Mouse (Mus musculus) lung, adult 2 months (tissue): ENCODE measurements around the gene Fscn1.

Experiments used
- CTCF ChIP-seq: fragments of 200-500 bp; IDR thresholded peaks from 2 replicates; pipeline ENCODE4 v1.5.1; 2011; ENCODE audit warnings: mild to moderate bottlenecking, low read length, control low read depth; ENCODE audit not compliant: insufficient read depth
- POLR2A ChIP-seq: fragments of 200-500 bp; IDR thresholded peaks from 2 replicates; pipeline ENCODE4 v1.6.1; 2011; ENCODE audit warnings: low read depth, mild to moderate bottlenecking, control low read depth, low read length, borderline replicate concordance; ENCODE audit errors: extremely low read depth

DNA sequence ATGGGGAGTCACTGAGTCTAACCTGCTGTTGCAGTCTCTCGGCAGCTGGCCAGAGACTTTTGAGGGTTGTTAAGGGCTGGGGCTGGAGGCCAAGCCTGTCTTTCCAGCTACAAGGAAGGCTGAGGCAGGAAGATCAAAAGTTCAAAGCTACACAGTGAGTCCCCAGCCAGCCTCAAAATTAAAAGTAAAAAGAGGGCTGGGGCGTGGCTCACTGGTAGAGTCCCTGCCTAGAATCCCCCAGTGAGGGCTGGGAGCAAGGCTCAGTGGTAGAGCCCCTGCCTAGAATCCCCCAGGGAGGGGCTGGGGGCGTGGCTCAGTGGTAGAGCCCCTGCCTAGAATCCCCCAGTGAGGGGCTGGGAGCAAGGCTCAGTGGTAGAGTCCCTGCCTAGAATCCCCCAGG, 36.4 kb upstream of the Fscn1 start:
- TF ChIP-seq CTCF (no peak), POLR2A (no peak)
